Mouse (Mus musculus): ENCODE results near the gene Arl4d. TPM values are rescaled to one million over a fixed set of nuclear protein-coding genes. Genes with fewer than 3 reads are reported as not detected.

Gene Arl4d
- 1.1 to 2.3 TPM (median 2.1 TPM) in 4 replicates for total RNA-seq (2023)

DNA sequence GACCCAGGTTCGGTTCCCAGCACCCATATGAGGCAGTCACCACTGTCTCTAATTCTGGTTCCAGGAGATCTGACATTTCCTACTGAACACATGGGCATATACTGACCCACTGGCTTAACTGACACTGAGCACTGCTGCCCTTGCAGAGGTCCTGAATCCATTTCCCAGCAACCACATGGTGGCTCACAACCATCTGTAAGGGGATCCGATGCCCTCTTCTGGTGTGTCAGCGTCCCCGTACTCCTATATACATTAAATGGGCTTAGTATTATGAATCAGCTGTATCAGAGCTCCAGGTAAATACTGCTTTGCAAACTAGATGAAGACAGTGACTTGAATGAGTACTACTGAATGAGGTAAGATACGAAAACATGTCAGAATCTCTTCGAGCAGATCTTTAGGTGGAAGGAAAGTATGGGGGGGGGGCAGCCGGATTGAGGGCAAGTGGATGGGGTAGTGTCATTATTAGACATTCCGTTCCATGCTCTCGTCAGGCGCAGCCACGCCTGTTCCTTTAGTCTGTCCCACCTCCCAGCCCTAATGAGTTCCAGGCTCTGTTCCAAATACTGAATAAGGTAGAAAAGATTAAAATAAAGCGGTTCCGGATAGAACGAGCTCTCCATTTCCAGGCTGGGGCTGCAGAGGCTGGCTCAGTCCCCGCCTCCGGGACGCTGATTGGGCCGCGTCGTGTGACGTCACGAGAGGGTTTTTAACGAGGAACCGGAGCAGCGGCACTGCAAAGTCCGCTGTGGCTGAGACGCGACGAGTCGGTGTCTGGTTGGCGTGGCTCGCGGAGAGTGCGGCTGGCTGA lies at the start of gene Arl4d:
Arl4d (plus strand) TSS at position 717 of the 811 bp plus-strand sequence.

DNA sequence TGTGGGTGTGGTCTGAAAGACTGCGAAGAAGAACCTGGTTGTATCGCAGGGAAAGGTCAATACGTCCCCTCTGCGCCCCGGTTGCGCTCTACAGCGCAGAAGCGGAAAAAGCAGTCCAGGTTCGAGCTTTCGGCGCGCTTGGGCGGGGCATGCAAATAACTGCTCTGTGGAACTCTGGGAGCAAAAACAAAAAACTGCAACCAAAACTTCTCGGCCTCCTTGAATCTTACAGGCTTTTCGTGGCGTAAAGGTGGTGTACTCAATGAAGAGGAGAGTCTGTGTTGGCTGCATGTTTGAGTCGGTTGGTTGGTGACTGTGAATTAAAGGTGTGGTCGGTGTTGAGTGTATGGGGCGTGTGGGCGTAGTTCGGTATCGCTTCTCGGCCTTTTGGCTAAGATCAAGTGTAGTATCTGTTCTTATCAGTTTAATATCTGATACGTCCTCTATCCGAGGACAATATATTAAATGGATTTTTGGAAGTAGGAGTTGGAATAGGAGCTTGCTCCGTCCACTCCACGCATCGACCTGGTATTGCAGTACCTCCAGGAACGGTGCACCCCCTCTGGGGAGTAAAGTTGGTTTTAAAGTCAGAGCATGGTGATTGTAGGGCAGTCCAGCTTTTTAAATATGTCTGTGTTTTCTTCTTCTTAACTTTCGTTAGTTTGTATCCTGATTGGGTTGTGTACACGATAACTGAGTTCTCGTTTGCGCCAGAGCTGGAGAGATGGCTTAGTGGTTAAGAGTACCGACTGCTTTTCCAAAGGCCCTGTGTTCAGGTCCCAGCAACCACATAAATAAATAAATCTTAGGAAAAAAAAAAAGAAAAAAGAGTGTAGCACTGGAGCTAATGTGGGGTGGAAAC lies 38.1 kb upstream of the Arl4d start, which contains the start of gene Rdm1:
Rdm1 (plus strand) TSS at position 201 of the 862 bp plus-strand sequence.

Other genes starting within 250 kb of the Arl4d start
- 21.0 to 29.1 TPM (median 23.2 TPM) in 4 replicates for gene Aarsd1, start 247.9 kb upstream of the Arl4d start, total RNA-seq (2023)
- 0.63 to 1.1 TPM (median 0.92 TPM) in 4 replicates for gene Gm27029, start 240.7 kb upstream of the Arl4d start, total RNA-seq (2023)
- gene Rundc1, start 240.5 kb upstream of the Arl4d start, total RNA-seq (2023): 19.6 to 22.2 TPM (median 21.1 TPM) in 4 replicates
- gene Ptges3l, start 240.2 kb upstream of the Arl4d start, total RNA-seq (2023): 1.7 to 3.6 TPM (median 1.8 TPM) in 4 replicates
- gene Rpl27, start 223.2 kb upstream of the Arl4d start, total RNA-seq (2023): 121 to 138 TPM (median 128 TPM) in 4 replicates
- 63.3 to 70.8 TPM (median 65.7 TPM) in 4 replicates for gene Ifi35, start 217.1 kb upstream of the Arl4d start, total RNA-seq (2023)
- 0.53 to 0.75 TPM (median 0.63 TPM) in 4 replicates for gene Rnd2, start 200.5 kb upstream of the Arl4d start, total RNA-seq (2023)
- gene Vat1, start 199.3 kb upstream of the Arl4d start, total RNA-seq (2023): 15.8 to 19.6 TPM (median 17.8 TPM) in 4 replicates
- gene Brca1, start 113.6 kb upstream of the Arl4d start, total RNA-seq (2023): 7.2 to 8.9 TPM (median 8.0 TPM) in 4 replicates
- gene Nbr1, start 113.4 kb upstream of the Arl4d start, total RNA-seq (2023): 130 to 160 TPM (median 142 TPM) in 4 replicates
- gene Tmem106a, start 83.3 kb upstream of the Arl4d start, total RNA-seq (2023): 5.5 to 7.0 TPM (median 6.3 TPM) in 4 replicates
- not detected in 4 replicates for gene Gm11634, start 66.3 kb upstream of the Arl4d start, total RNA-seq (2023)
- 39.2 to 47.8 TPM (median 45.5 TPM) in 4 replicates for gene Rdm1, start 38.3 kb upstream of the Arl4d start, total RNA-seq (2023)
- 75.8 to 84.7 TPM (median 83.5 TPM) in 4 replicates for gene Dhx8, start 67.4 kb downstream of the Arl4d start, total RNA-seq (2023)
- not detected in 4 replicates for gene Etv4, start 119.8 kb downstream of the Arl4d start, total RNA-seq (2023)
- 0.43 to 0.72 TPM (median 0.60 TPM) in 4 replicates for gene Meox1, start 228.8 kb downstream of the Arl4d start, total RNA-seq (2023)